Mouse (Mus musculus): ENCODE data around the gene Wdr26. TPM values are rescaled to one million over a fixed set of nuclear protein-coding genes. Genes with fewer than 3 reads are reported as not detected.

Gene Wdr26
- total and polyA plus RNA-seq, 2 experiments from 2014 or later = 44.1 to 49.6 TPM

DNA sequence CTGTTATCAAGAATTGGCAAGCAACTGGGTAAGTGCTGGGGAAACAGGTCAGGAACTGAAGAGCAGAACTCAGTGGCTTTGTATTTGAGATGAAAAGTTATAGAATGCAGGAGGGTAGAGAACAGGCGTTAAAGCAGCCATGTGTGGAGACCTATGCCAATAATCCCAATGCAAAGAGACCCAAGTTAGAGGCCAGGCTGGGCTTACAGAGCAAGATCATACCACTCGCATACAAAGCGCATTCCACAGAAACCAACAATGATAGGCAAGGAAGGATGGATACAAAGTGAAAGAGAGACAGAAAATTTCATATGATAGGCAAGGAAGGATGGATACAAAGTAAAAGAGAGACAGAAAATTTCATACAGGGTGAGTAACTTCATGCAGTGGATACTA is 61.4 kb downstream of the Wdr26 start:
- H3K4me1 ChIP-seq (ENCODE audit: insufficient read depth, low read length) = peaks cover 4% of the 10 kb centered on the region; the same call in 1 of the 2 replicates
- no peak overlapping the region for H3K9ac ChIP-seq (replicated peaks; ENCODE audit: low read length, poor library complexity, severe bottlenecking)
- peak overlapping the region; percentile 85; the same call in 1 of the 2 replicates for H3K27ac ChIP-seq (ENCODE audit: low read depth, low read length)
- peak overlapping the region; percentile 97; the same call in 1 of the 2 replicates for H3K4me3 ChIP-seq (ENCODE audit: low read depth, low read length)
- no peaks in the 10 kb centered on the region for H3K27me3 ChIP-seq (ENCODE audit: insufficient read depth, low read length)
- peak; percentile 24; the same call in 1 of the 2 replicates for ATAC-seq (ENCODE audit: low FRiP score)
- H3K9me3 ChIP-seq (ENCODE audit: low read length) = no peaks in the 10 kb centered on the region
- DNase-seq (ENCODE audit: low spot score) = no peak
- TF ChIP-seq CTCF (IDR thresholded peaks at IDR 0.05) = no peak
- 66% methylated on average over 3 of the region's 3 CpGs for whole genome bisulfite sequencing
- H3K36me3 ChIP-seq (ENCODE audit: insufficient read depth, low read length) = no peaks in the 10 kb centered on the region
- H3K4me2 ChIP-seq (ENCODE audit: low read depth, low read length, poor library complexity, severe bottlenecking) = peak overlapping the region; percentile 72

DNA sequence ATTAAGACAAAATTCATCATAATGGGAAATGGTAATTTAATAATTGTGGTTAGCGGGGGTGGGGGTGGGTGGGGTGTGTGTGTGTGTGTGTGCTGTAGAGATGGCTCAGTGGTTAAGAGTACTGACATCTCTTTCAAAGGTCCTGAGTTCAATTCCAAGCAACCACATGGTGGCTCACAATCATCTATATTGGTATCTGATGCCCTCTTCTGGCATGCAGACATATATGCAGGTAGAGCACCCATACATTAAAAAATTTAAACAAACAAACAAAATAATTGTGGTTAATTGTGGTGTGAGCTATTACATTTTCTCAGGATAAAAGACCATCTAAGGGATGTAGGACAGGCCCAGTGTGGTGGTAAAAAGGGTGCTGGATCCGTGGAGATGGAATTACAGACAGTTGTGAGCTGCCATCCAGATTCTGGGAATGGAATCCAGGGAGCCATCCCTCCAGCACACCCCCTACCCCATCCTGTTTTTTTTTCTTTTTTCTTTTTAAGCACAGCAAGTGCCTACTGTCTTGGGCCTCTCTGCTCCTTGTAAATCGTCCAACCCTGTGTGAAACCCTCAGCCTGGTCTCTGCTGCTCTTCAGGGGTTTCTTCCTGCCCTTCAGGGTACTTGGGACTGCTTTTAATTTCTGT is 62.3 kb downstream of the Wdr26 start:
- no peak for ATAC-seq (ENCODE audit: low FRiP score)
- Histone ChIP-seq H3K4me1 (ENCODE audit: insufficient read depth, low read length) (peaks cover 7% of the 10 kb centered on the region; the same call in 1 of the 2 replicates), H3K9me3 (ENCODE audit: low read length) (no peaks in the 10 kb centered on the region), H3K4me3 (ENCODE audit: low read depth, low read length) (no peak overlapping the region), H3K9ac (replicated peaks; ENCODE audit: low read length, poor library complexity, severe bottlenecking) (no peak overlapping the region), H3K36me3 (ENCODE audit: insufficient read depth, low read length) (no peaks in the 10 kb centered on the region), H3K27ac (ENCODE audit: low read depth, low read length) (no peak overlapping the region), H3K27me3 (ENCODE audit: insufficient read depth, low read length) (no peaks in the 10 kb centered on the region), H3K4me2 (ENCODE audit: low read depth, low read length, poor library complexity, severe bottlenecking) (no peak overlapping the region)
- 83% methylated on average over 3 of the region's 3 CpGs for WGBS
- DNase-seq (ENCODE audit: low spot score) = no peak
- TF ChIP-seq CTCF (IDR thresholded peaks at IDR 0.05) = peak; percentile 33

DNA sequence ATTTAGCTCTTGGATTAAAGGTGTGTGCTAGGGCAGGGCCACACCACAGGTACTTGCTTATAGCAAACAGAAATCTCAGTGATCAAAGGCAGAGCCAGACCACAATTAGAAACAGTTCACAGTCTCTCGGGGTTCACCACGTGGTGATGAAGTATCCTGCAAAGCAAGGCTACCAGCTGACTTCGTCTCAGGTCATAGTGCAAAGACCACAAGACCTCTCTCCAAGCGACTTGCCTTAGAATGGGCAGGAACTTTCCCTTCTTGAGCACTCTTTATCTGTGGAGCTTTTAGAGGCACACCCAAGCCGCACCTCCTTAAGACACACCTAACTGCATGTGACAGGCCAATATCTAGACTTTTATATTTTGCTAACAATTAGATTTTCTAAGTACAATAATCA is 63.3 kb downstream of the Wdr26 start:
- ATAC-seq (ENCODE audit: low FRiP score) (no peak), DNase-seq (ENCODE audit: low spot score) (no peak)
- no peak for TF ChIP-seq CTCF (IDR thresholded peaks at IDR 0.05)
- H3K4me1 ChIP-seq (ENCODE audit: insufficient read depth, low read length) = peaks cover 7% of the 10 kb centered on the region; the same call in 1 of the 2 replicates
- H3K4me3 ChIP-seq (ENCODE audit: low read depth, low read length) = no peak overlapping the region
- H3K9me3 ChIP-seq (ENCODE audit: low read length) = no peaks in the 10 kb centered on the region
- H3K4me2 ChIP-seq (ENCODE audit: low read depth, low read length, poor library complexity, severe bottlenecking) = no peak overlapping the region
- no peak overlapping the region for H3K9ac ChIP-seq (replicated peaks; ENCODE audit: low read length, poor library complexity, severe bottlenecking)
- no peaks in the 10 kb centered on the region for H3K27me3 ChIP-seq (ENCODE audit: insufficient read depth, low read length)
- no peaks in the 10 kb centered on the region for H3K36me3 ChIP-seq (ENCODE audit: insufficient read depth, low read length)
- H3K27ac ChIP-seq (ENCODE audit: low read depth, low read length) = no peak overlapping the region
- 73% methylated on average over 5 of the region's 5 CpGs for WGBS

GRCm38 (mm10) chr1:181146187-181146586 is 65.6 kb downstream of the Wdr26 start:
- Histone ChIP-seq H3K4me3 (ENCODE audit: low read depth, low read length) (no peak overlapping the region), H3K4me2 (ENCODE audit: low read depth, low read length, poor library complexity, severe bottlenecking) (no peak overlapping the region), H3K27ac (ENCODE audit: low read depth, low read length) (no peak overlapping the region), H3K27me3 (ENCODE audit: insufficient read depth, low read length) (no peaks in the 10 kb centered on the region), H3K9ac (replicated peaks; ENCODE audit: low read length, poor library complexity, severe bottlenecking) (no peak overlapping the region), H3K36me3 (ENCODE audit: insufficient read depth, low read length) (no peaks in the 10 kb centered on the region), H3K4me1 (ENCODE audit: insufficient read depth, low read length) (0 out of 2 replicates have a peak, but pooled peaks cover 3% of the 10 kb centered on the region), H3K9me3 (ENCODE audit: low read length) (no peaks in the 10 kb centered on the region)
- TF ChIP-seq CTCF (IDR thresholded peaks at IDR 0.05) = no peak
- no peak for DNase-seq (ENCODE audit: low spot score)
- 94% methylated on average over 2 of the region's 2 CpGs for WGBS
- no peak for ATAC-seq (ENCODE audit: low FRiP score)

- peak overlapping the region; percentile 64 for H3K4me2 ChIP-seq (ENCODE audit: low read depth, low read length, poor library complexity, severe bottlenecking)
- no peak overlapping the region for H3K27ac ChIP-seq (ENCODE audit: low read depth, low read length)
Observed at GRCm38 (mm10) chr1:181144966-181145365, 66.8 kb downstream of the Wdr26 start.

More at GRCm38 (mm10) chr1:181144966-181145365, 66.8 kb downstream of the Wdr26 start:
- TF ChIP-seq CTCF (IDR thresholded peaks at IDR 0.05) = no peak
- ATAC-seq (ENCODE audit: low FRiP score) (no peak), DNase-seq (ENCODE audit: low spot score) (no peak)
- H3K4me1 ChIP-seq (ENCODE audit: insufficient read depth, low read length) = 0 out of 2 replicates have a peak, but pooled peaks cover 3% of the 10 kb centered on the region
- 0 out of 2 replicates have a peak, but pooled peaks cover 3% of the 10 kb centered on the region for H3K36me3 ChIP-seq (ENCODE audit: insufficient read depth, low read length)
- no peaks in the 10 kb centered on the region for H3K27me3 ChIP-seq (ENCODE audit: insufficient read depth, low read length)
- H3K4me3 ChIP-seq (ENCODE audit: low read depth, low read length) = peak overlapping the region; percentile 78
- no peaks in the 10 kb centered on the region for H3K9me3 ChIP-seq (ENCODE audit: low read length)
- WGBS = 16% methylated on average over 12 of the region's 12 CpGs
- 0 out of 2 replicates have a peak overlapping the region, but pooled peaks have one; percentile 48 for H3K9ac ChIP-seq (replicated peaks; ENCODE audit: low read length, poor library complexity, severe bottlenecking)

All from midbrain, postnatal 0 days (tissue).